Mouse (Mus musculus) hindbrain, embryonic 14.5 days (tissue): ENCODE data around the gene Abcb1a. TPM values are rescaled to one million over a fixed set of nuclear protein-coding genes. Genes with fewer than 3 reads are reported as not detected.
"Not testable (repeated sequence)": the region's sequence is repeated elsewhere in the genome, so short reads cannot be mapped to it uniquely, and the experiment has no call there.

Experiments used
- ATAC-seq: fragments of 200-750 bp; cut with Nextera tagmentation; 2 replicates; pipeline ENCODE4 v1.8.0; 2017; ENCODE audit warnings: moderate number of reproducible peaks, mild to moderate bottlenecking, moderate TSS enrichment, moderate library complexity; ENCODE audit not compliant: low FRiP score
- DNase-seq: peaks from one replicate; pipeline ENCODE4 v3.0.0-alpha.2; 2015; ENCODE audit warnings: low spot score
- H3K27ac ChIP-seq: fragments of 300-500 bp; sonication (generic); 2 replicates; pipeline ENCODE4 v1.5.1; 2014; ENCODE audit warnings: mild to moderate bottlenecking, moderate library complexity
- H3K27me3 ChIP-seq: fragments of 300-500 bp; sonication (generic); 2 replicates; pipeline ENCODE4 v1.6.1; 2014; ENCODE audit warnings: mild to moderate bottlenecking, low read length, mixed read lengths; ENCODE audit not compliant: control insufficient read depth, insufficient read depth
- H3K36me3 ChIP-seq: fragments of 300-500 bp; sonication (generic); replicated peaks from 2 replicates; pipeline ENCODE4 v1.6.1; 2014; ENCODE audit not compliant: control insufficient read depth, insufficient read depth
- H3K4me1 ChIP-seq: fragments of 300-500 bp; sonication (generic); replicated peaks from 2 replicates; pipeline ENCODE4 v1.6.1; 2014; ENCODE audit warnings: antibody characterized with exemption, low read length, mixed read lengths; ENCODE audit not compliant: control insufficient read depth, insufficient read depth
- H3K4me2 ChIP-seq: fragments of 300-500 bp; sonication (generic); replicated peaks from 2 replicates; pipeline ENCODE4 v1.6.1; 2014; ENCODE audit warnings: mild to moderate bottlenecking, moderate library complexity
- H3K4me3 ChIP-seq: fragments of 300-500 bp; sonication (generic); replicated peaks from 2 replicates; pipeline ENCODE4 v1.5.1; 2014; ENCODE audit warnings: mild to moderate bottlenecking, low read length
- H3K9ac ChIP-seq: fragments of 300-500 bp; sonication (generic); 2 replicates; pipeline ENCODE4 v1.6.1; 2014
- H3K9me3 ChIP-seq: fragments of 300-500 bp; sonication (generic); 2 replicates; pipeline ENCODE4 v1.6.1; 2016; ENCODE audit warnings: low read length; ENCODE audit not compliant: control insufficient read depth
- WGBS: fragments of 180-500 bp; shearing (Covaris S2); extraction: QIAGEN DNeasy Blood & Tissue Kit; methylation state at CpG from one replicate; pipeline ENCODE4 v1.1.7; 2014; 5-methylcytosine and 5-hydroxymethylcytosine counted together
- polyA plus RNA-seq: library from polyadenylated mRNA; unstranded; fragments of >200 nt; fragmentation: Nextera tagmentation; extraction: Ambion mirVana; gene quantifications from 2 replicates; pipeline ENCODE4 v1.2.1, GENCODE M21; 2014

The Abcb1a gene
- polyA plus RNA-seq, 1 experiment from 2014 or later, result 2.3 TPM

DNA sequence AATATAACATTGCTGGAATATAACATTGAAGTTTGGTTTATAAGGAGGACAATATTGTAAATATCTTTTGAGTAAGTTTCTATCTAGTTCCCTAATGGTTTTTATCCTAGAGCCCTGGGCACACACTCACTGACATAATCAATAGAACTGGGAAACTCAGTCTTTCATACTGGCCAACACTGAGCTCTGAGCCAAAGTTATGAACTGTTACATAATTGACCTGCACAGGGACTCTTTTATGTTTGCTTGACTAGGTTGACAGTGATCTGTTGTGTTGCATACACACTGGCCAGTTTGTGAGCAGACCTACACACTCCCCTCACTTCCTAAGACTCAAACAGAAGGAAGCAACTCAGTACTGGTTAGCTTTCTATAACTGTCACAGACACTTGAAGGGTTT, 56.2 kb downstream of the Abcb1a start:
- Histone ChIP-seq H3K9ac (no peak overlapping the region), H3K27me3 (no peaks in the 10 kb centered on the region), H3K36me3 (no peaks in the 10 kb centered on the region), H3K4me3 (no peak overlapping the region), H3K4me2 (no peak overlapping the region), H3K9me3 (no peaks in the 10 kb centered on the region), H3K4me1 (no peaks in the 10 kb centered on the region), H3K27ac (no peak overlapping the region)
- ATAC-seq (no peak), DNase-seq (no peak)

- no peak overlapping the region for H3K27ac ChIP-seq
- H3K4me1 ChIP-seq, result no peaks in the 10 kb centered on the region
- H3K36me3 ChIP-seq, result no peaks in the 10 kb centered on the region
- ATAC-seq (no peak), DNase-seq (no peak)
- H3K4me3 ChIP-seq, result no peak overlapping the region
- no peak overlapping the region for H3K4me2 ChIP-seq
- no peaks in the 10 kb centered on the region for H3K9me3 ChIP-seq
- H3K9ac ChIP-seq, result no peak overlapping the region
- 82% methylated on average over 1 of the region's 1 CpGs for WGBS
- H3K27me3 ChIP-seq, result no peaks in the 10 kb centered on the region
Measured at GRCm38 (mm10) chr5:8719556-8719955, 59.7 kb downstream of the Abcb1a start.

DNA sequence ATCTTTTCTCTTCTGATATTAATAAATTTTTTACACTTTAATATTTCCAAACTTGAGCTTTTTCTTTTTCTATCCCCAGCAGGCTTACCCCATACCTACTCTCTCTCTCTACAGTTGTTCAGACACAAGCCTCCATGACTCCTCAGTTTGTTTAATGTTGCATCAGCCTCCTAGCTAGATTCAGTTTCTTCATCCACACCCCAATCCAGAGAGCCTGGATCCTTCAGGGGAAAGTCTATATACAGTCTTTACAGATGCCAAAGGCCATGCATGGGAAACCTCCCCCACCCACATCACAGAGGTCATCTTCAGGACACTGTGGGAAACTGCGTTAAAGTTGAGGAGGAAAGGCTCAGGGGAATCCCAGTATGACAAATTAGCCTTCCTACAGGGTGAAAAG, 62.3 kb downstream of the Abcb1a start:
- Histone ChIP-seq H3K4me1 (no peaks in the 10 kb centered on the region), H3K27ac (no peak overlapping the region), H3K4me2 (no peak overlapping the region), H3K4me3 (no peak overlapping the region), H3K9ac (no peak overlapping the region), H3K36me3 (no peaks in the 10 kb centered on the region), H3K27me3 (no peaks in the 10 kb centered on the region), H3K9me3 (no peaks in the 10 kb centered on the region)
- 54% methylated on average over 1 of the region's 1 CpGs for WGBS
- ATAC-seq (no peak), DNase-seq (no peak)

- Histone ChIP-seq H3K4me3 (no peak overlapping the region), H3K27ac (no peak overlapping the region), H3K4me1 (no peaks in the 10 kb centered on the region), H3K27me3 (no peaks in the 10 kb centered on the region), H3K36me3 (no peaks in the 10 kb centered on the region), H3K9ac (no peak overlapping the region), H3K9me3 (no peaks in the 10 kb centered on the region), H3K4me2 (no peak overlapping the region)
- ATAC-seq (no peak), DNase-seq (no peak)
- WGBS, result 87% methylated on average over 5 of the region's 5 CpGs
Measured at GRCm38 (mm10) chr5:8722867-8723266, 63.0 kb downstream of the Abcb1a start.

DNA sequence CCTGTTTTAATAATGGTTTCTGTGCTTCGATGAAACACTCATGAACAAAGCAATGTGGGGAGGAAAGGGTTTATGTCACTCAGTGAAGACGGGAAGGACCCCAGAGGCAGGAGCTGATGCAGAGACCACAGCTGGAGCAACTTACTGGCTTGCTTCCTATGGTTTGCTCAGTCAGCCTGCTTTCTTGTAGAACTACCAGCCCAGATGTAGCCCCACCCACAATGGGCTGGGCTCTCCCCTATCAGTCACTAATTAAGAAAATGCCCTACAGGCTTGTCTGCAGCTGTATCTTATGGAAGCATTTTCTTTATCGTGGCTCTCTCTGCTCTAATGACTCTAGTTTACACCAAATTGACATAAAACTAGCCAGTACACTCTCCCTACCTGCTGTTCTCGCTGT, 67.9 kb downstream of the Abcb1a start:
- Histone ChIP-seq H3K27ac (no peak overlapping the region), H3K4me1 (no peaks in the 10 kb centered on the region), H3K9me3 (no peaks in the 10 kb centered on the region), H3K27me3 (no peaks in the 10 kb centered on the region), H3K4me2 (no peak overlapping the region), H3K9ac (no peak overlapping the region), H3K36me3 (no peaks in the 10 kb centered on the region), H3K4me3 (no peak overlapping the region)
- no peak for ATAC-seq
- 53% methylated on average over 4 of the region's 4 CpGs for WGBS
- DNase-seq, result no peak

DNA sequence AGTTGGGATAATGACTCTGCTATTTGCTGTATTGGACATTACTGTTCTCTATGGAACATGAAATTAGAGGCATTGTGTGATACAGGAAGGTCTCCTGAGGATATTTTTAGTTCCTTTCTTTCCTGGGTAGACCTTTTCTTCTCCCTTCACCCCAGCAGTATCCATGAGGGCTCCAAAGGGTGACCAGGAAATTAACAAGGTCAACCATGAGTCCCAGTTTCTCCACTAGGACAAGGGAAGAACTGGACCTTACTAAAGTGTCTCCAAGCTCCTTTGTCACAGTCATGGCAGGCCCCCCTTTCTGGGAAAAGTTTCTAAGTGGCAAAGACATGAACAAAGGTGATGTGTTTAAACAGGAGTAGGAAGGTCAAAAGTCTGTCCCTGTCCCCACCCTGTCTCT, 72.8 kb downstream of the Abcb1a start:
- Histone ChIP-seq H3K4me1 (no peaks in the 10 kb centered on the region), H3K4me2 (no peak overlapping the region), H3K36me3 (no peaks in the 10 kb centered on the region), H3K9me3 (no peaks in the 10 kb centered on the region), H3K27ac (no peak overlapping the region), H3K9ac (no peak overlapping the region), H3K4me3 (no peak overlapping the region), H3K27me3 (no peaks in the 10 kb centered on the region)
- ATAC-seq (no peak), DNase-seq (no peak)

- H3K9me3 ChIP-seq, H3K27ac ChIP-seq, DNase-seq, H3K27me3 ChIP-seq, H3K36me3 ChIP-seq, ATAC-seq, H3K4me3 ChIP-seq, H3K4me1 ChIP-seq, H3K4me2 ChIP-seq, H3K9ac ChIP-seq: not testable (repeated sequence)
- WGBS, result 72% methylated on average over 8 of the region's 10 CpGs
Measured at GRCm38 (mm10) chr5:8733307-8733706, 73.4 kb downstream of the Abcb1a start.

GRCm38 (mm10) chr5:8736389-8736788, 76.5 kb downstream of the Abcb1a start:
- no peak overlapping the region for H3K27ac ChIP-seq
- DNase-seq, result no peak
- ATAC-seq, result no peak
- H3K36me3 ChIP-seq, result no peaks in the 10 kb centered on the region
- no peaks in the 10 kb centered on the region for H3K4me1 ChIP-seq
- no peaks in the 10 kb centered on the region for H3K9me3 ChIP-seq
- 77% methylated on average over 4 of the region's 4 CpGs for WGBS
- H3K27me3 ChIP-seq, result no peaks in the 10 kb centered on the region
- no peak overlapping the region for H3K4me3 ChIP-seq
- no peak overlapping the region for H3K4me2 ChIP-seq
- no peak overlapping the region for H3K9ac ChIP-seq

DNA sequence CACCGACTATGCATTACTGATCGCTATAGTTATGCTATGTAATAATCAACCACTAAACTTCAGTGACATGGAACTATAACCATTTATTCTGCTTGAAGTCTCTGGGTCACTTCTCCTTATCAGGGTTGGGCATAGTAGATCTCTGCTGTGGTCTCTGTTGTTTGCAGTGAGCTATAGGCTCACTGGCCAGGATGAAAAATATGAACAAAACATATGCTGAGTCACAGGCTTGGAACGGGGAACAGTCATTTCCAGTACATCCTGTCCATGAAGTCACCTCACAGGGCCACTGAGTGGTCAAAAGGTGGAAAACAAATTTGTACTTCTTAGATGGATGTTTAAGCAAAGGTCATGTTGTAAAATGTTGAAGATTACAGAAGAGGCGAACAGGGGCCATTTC, 77.2 kb downstream of the Abcb1a start:
- Histone ChIP-seq H3K27ac (no peak overlapping the region), H3K36me3 (no peaks in the 10 kb centered on the region), H3K4me3 (no peak overlapping the region), H3K9ac (no peak overlapping the region), H3K27me3 (no peaks in the 10 kb centered on the region), H3K9me3 (no peaks in the 10 kb centered on the region), H3K4me1 (no peaks in the 10 kb centered on the region), H3K4me2 (no peak overlapping the region)
- DNase-seq, result no peak
- WGBS, result 93% methylated on average over 4 of the region's 4 CpGs
- ATAC-seq, result no peak

GRCm38 (mm10) chr5:8747244-8747643, 87.4 kb downstream of the Abcb1a start:
- H3K4me1 ChIP-seq, ATAC-seq, H3K36me3 ChIP-seq, H3K27me3 ChIP-seq, H3K9me3 ChIP-seq, H3K4me2 ChIP-seq, H3K9ac ChIP-seq, DNase-seq, H3K27ac ChIP-seq, H3K4me3 ChIP-seq: not testable (repeated sequence)
- WGBS, result 93% methylated on average over 13 of the region's 13 CpGs
